Mouse (Mus musculus) hindbrain, embryonic 14.5 days (tissue): Measurements from ENCODE around the gene Ppa1. TPM values are rescaled to one million over a fixed set of nuclear protein-coding genes. Genes with fewer than 3 reads are reported as not detected.

ENCODE experiments used
- ATAC-seq: fragments of 200-750 bp; cut with Nextera tagmentation; 2 replicates; pipeline ENCODE4 v1.8.0; 2017; ENCODE audit warnings: moderate number of reproducible peaks, mild to moderate bottlenecking, moderate TSS enrichment, moderate library complexity; ENCODE audit not compliant: low FRiP score
- DNase-seq: peaks from one replicate; pipeline ENCODE4 v3.0.0-alpha.2; 2015; ENCODE audit warnings: low spot score
- H3K27ac ChIP-seq: fragments of 300-500 bp; sonication (generic); 2 replicates; pipeline ENCODE4 v1.5.1; 2014; ENCODE audit warnings: mild to moderate bottlenecking, moderate library complexity
- H3K27me3 ChIP-seq: fragments of 300-500 bp; sonication (generic); 2 replicates; pipeline ENCODE4 v1.6.1; 2014; ENCODE audit warnings: mild to moderate bottlenecking, low read length, mixed read lengths; ENCODE audit not compliant: control insufficient read depth, insufficient read depth
- H3K36me3 ChIP-seq: fragments of 300-500 bp; sonication (generic); replicated peaks from 2 replicates; pipeline ENCODE4 v1.6.1; 2014; ENCODE audit not compliant: control insufficient read depth, insufficient read depth
- H3K4me1 ChIP-seq: fragments of 300-500 bp; sonication (generic); replicated peaks from 2 replicates; pipeline ENCODE4 v1.6.1; 2014; ENCODE audit warnings: antibody characterized with exemption, low read length, mixed read lengths; ENCODE audit not compliant: control insufficient read depth, insufficient read depth
- H3K4me2 ChIP-seq: fragments of 300-500 bp; sonication (generic); replicated peaks from 2 replicates; pipeline ENCODE4 v1.6.1; 2014; ENCODE audit warnings: mild to moderate bottlenecking, moderate library complexity
- H3K4me3 ChIP-seq: fragments of 300-500 bp; sonication (generic); replicated peaks from 2 replicates; pipeline ENCODE4 v1.5.1; 2014; ENCODE audit warnings: mild to moderate bottlenecking, low read length
- H3K9ac ChIP-seq: fragments of 300-500 bp; sonication (generic); 2 replicates; pipeline ENCODE4 v1.6.1; 2014
- H3K9me3 ChIP-seq: fragments of 300-500 bp; sonication (generic); 2 replicates; pipeline ENCODE4 v1.6.1; 2016; ENCODE audit warnings: low read length; ENCODE audit not compliant: control insufficient read depth
- WGBS: fragments of 180-500 bp; shearing (Covaris S2); extraction: QIAGEN DNeasy Blood & Tissue Kit; methylation state at CpG from one replicate; pipeline ENCODE4 v1.1.7; 2014; 5-methylcytosine and 5-hydroxymethylcytosine counted together
- polyA plus RNA-seq: library from polyadenylated mRNA; unstranded; fragments of >200 nt; fragmentation: Nextera tagmentation; extraction: Ambion mirVana; gene quantifications from 2 replicates; pipeline ENCODE4 v1.2.1, GENCODE M21; 2014

Gene Ppa1
- polyA plus RNA-seq, 1 experiment from 2014 or later, result 191 TPM

DNA sequence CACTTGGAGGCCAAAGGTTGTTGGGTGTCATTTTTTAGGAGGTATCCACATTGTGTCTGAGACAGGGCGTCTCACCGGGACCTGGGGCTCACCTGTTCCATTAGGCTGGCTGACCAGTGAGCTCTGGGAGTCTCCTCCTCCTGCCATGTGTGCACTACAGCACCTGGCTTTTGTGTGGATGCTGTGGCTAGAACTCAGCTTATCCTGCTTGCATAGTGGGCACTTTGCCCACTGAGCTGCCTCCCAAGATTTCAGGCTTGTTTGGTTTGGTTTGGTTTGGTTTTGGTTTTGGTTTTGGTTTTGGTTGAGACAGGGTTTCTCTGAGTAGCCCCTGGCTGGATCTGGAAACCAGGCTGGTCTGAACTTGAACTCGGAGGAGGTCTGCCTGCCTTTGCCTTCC is 73.9 kb downstream of the Ppa1 start:
- no peaks in the 10 kb centered on the region for H3K9me3 ChIP-seq
- no peak overlapping the region for H3K9ac ChIP-seq
- H3K27me3 ChIP-seq, result no peaks in the 10 kb centered on the region
- H3K4me2 ChIP-seq, result no peak overlapping the region
- no peak overlapping the region for H3K27ac ChIP-seq
- ATAC-seq (no peak), DNase-seq (no peak)
- 81% methylated on average over 3 of the region's 3 CpGs for WGBS
- H3K4me3 ChIP-seq, result no peak overlapping the region
- no peaks in the 10 kb centered on the region for H3K4me1 ChIP-seq
- no peaks in the 10 kb centered on the region for H3K36me3 ChIP-seq

DNA sequence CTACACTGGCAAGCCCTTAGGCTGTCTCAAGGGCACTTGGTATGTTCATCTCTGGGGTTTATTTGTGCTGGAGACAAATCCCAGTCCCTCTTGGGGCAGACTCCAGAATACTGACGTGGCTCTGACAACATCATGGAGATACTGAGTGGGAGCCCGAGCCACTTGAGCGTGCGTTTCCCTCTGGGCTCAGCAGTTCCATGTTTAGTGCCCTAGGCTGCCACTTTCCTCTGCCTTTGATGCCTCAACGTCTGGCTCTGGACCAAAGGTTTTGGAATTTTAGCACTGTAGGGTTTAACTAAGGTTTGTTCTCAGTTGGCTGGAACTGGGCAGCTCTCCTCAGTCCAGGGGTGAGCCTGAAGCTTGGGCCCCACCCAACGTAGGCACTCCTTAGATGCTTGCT is 74.9 kb downstream of the Ppa1 start:
- Histone ChIP-seq H3K27ac (no peak overlapping the region), H3K36me3 (no peaks in the 10 kb centered on the region), H3K9ac (no peak overlapping the region), H3K4me1 (no peaks in the 10 kb centered on the region), H3K4me3 (no peak overlapping the region), H3K4me2 (no peak overlapping the region), H3K9me3 (no peaks in the 10 kb centered on the region), H3K27me3 (no peaks in the 10 kb centered on the region)
- 79% methylated on average over 6 of the region's 6 CpGs for WGBS
- no peak for DNase-seq
- ATAC-seq, result no peak

Other genes with a start within 250 kb of the Ppa1 start
- 0.13 and 0.29 TPM in 2 replicates for gene Nodal, start 230.6 kb upstream of the Ppa1 start, polyA plus RNA-seq
- gene Eif4ebp2, start 195.9 kb upstream of the Ppa1 start, polyA plus RNA-seq, result 37.4 and 38.8 TPM in 2 replicates
- 14.1 and 15.1 TPM in 2 replicates for gene Lrrc20, start 172.8 kb upstream of the Ppa1 start, polyA plus RNA-seq
- 0.96 and 1.2 TPM in 2 replicates for gene Npffr1, start 53.1 kb upstream of the Ppa1 start, polyA plus RNA-seq
- gene Sar1a, start 31.7 kb downstream of the Ppa1 start, polyA plus RNA-seq, result 211 and 230 TPM in 2 replicates
- gene Tysnd1, start 47.0 kb downstream of the Ppa1 start, polyA plus RNA-seq, result 32.0 and 32.1 TPM in 2 replicates
- 11.9 and 12.3 TPM in 2 replicates for gene Aifm2, start 66.7 kb downstream of the Ppa1 start, polyA plus RNA-seq
- gene H2afy2, start 135.6 kb downstream of the Ppa1 start, polyA plus RNA-seq, result 202 and 203 TPM in 2 replicates